Mouse (Mus musculus): ENCODE measurements around the gene Kdr.
"Not testable (repeated sequence)": the region's sequence is repeated elsewhere in the genome, so short reads cannot be mapped to it uniquely, and the experiment has no call there.

Kdr gene

DNA sequence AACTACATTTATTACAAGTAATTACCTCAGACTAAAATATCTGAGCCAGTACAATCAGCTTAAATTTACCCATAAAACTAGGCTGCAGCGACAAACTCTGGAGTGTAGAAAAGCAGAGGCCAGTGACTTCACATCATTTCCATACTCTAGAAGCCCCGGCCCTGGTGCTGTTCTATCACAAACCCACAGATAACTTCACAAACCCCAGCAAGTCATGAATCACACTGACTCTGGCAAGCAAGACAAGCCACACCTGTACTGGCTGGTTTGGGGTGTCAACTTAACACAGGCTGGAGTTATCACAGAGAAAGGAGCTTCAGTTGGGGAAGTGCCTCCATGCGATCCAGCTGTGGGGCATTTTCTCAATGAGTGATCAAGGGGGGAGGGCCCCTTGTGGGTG is 18.4 kb downstream of the Kdr start:
- DNase-seq = no peak

- no peak for DNase-seq
These were observed 21.7 kb downstream of the Kdr start for GRCm38 (mm10) chr5:75956526-75956925.

- no peak for DNase-seq
These were observed 22.4 kb downstream of the Kdr start for GRCm38 (mm10) chr5:75955876-75956275.

DNA sequence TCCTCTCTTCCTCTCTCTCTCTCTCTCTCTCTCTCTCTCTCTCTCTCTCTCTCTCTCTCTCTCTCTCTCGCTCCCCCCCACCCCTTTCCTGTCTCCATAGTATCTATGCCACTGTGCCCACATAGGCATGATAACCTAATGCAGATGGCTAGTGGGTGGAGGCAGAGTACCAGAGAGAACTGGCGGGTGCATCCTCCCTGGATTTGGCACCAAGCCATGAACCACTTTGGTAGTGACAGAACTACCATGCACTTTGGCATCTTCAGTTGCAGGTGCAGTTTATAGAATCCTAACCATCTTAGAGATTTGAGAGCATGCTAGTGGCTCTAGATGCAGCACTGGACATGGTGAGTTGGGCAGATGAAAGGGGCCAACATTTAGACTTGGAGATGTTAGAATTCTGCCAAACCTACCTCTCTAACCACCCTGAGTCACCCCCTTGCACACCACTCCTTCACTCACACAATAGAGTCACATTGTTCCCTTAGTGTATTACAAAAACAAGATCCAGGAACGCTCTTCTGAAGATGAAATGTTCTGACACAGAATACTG is 23.4 kb downstream of the Kdr start:
- DNase-seq = no peak

DNA sequence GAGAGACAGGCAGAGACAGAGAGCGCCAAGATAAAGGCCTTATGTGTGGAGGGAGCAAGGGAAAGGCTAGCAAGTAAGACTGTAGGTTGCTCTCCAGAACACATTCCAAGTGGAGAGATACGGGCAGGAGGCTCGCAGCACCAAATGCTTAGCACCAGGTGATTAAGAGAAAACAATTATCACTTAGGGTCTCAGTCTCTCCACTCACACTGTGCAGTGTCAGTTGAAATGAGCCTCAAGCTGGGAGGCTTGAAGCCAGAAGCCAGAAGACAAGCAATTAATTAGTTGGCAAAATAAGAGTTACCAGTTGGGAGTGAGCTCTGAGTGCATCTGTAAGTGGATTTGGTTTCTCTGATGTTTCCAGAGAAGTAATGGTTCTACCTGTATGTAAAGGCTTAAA is 24.0 kb downstream of the Kdr start:
- no peak for DNase-seq

GRCm38 (mm10) chr5:75952131-75952795 is 26.0 kb downstream of the Kdr start:
- no peak for DNase-seq

DNA sequence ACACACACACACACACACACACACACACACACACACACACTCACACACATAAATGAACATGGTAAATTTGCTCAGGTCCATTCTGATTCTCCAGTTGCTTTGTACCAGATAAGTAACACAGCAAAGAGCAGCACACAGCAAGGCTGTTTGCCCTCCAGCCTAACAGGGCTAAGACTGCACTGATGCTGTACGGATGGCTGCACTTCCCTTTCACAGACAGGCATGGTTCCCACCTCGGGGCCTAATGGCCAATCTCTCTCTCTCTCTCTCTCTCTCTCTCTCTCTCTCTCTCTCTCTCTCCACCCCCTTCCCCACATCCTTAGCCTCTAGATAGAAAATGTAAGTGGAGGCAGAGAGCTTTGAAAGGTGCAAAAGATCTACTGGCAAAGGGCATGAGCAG is 27.4 kb downstream of the Kdr start:
- DNase-seq = no peak

- no peak for DNase-seq
These were observed 32.9 kb downstream of the Kdr start for GRCm38 (mm10) chr5:75945394-75945793.

GRCm38 (mm10) chr5:75943301-75943700 is 35.0 kb downstream of the Kdr start:
- DNase-seq = no peak

- no peak for DNase-seq
These were observed 36.3 kb downstream of the Kdr start for GRCm38 (mm10) chr5:75941775-75942580.

GRCm38 (mm10) chr5:75939144-75939732 is 39.0 kb downstream of the Kdr start:
- no peak for DNase-seq

DNA sequence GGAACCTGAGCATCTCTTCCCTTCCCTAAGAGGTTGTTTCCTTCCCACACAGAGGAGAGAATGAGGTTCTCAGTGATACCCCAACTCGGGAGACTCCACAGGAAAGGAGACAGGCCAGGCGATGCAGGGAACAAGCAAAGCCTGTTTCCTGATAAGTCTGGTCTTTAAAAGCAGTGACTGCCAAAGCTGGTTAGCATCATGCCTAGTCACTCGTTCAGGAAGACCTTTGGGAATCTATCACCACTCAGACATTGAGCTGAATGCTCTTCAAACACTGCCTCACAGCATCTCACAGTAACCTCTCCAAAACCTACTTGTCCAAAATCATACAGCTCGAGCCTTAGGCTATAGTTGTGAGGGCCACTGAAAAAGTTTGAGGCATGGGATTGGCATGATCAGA is 40.2 kb downstream of the Kdr start:
- DNase-seq = no peak

DNA sequence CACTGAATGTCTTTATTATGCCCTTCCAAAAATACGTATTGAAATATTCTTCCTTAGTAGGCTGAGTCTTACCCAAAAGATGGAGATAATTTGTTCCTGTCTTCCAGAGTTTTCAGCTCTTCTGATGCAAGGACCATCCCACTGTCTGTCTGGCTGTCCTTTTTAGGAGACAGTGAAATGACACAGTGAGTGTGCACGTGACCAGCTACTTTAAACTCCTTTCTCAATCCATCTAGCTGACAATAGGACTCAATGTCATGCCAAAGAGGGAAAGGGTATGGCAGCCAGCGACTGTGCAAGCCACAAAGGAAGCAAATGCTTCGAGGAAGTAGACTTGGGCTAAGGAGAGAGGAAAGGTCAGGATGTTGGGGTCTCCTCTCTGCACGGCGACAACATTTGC is 42.0 kb downstream of the Kdr start:
- DNase-seq = no peak

- DNase-seq = no peak
These were observed 43.0 kb downstream of the Kdr start for GRCm38 (mm10) chr5:75935225-75935624.

GRCm38 (mm10) chr5:75934201-75934600 is 44.1 kb downstream of the Kdr start:
- DNase-seq = no peak

GRCm38 (mm10) chr5:75933521-75934044 is 44.7 kb downstream of the Kdr start:
- DNase-seq = peak; percentile 86

GRCm38 (mm10) chr5:75931458-75931857 is 46.8 kb downstream of the Kdr start:
- DNase-seq = not testable (repeated sequence)

- no peak for DNase-seq
These were observed 48.3 kb downstream of the Kdr start for GRCm38 (mm10) chr5:75929960-75930359.

DNA sequence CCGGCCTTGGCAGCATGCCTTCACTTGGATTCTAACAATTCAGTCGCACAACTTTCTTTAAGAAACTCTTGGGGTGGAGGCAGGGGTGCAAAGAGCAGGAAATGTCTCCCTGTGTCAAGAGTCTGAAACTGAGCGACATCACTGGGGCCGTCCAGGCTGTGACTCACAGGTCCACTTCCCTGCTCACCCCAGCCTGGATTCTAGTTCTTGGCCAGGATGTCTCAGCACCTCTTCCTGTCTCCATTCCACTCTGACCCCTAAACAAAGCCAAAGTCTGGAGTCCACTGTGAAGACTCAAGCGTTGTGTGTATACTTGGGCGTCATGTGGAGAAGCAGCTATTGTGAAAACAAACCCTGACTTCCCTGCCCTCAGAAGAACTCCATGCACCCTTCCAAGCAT is 55.6 kb downstream of the Kdr start:
- peak; percentile 66 for DNase-seq

GRCm38 (mm10) chr5:75921730-75922387 is 56.4 kb downstream of the Kdr start:
- DNase-seq = no peak

DNA sequence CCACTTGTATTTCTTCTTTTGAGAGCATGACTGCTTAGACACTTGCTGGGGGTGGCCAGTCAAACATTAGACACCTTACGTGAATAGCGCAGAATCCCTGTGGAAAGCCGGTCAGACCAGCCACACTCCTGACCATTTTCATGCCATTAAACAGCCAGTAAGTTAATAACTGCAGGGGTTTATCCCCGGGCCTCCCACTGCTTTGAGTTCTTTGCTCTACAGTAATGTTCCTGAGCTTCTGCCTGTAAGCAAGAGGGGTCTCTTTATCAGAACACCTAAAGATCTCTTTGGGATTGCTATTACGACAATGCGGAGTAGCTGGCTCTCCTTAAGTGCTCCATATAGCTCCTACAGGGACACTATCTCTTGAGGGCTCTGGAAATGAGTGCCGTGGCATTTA is 58.7 kb downstream of the Kdr start:
- no peak for DNase-seq

DNA sequence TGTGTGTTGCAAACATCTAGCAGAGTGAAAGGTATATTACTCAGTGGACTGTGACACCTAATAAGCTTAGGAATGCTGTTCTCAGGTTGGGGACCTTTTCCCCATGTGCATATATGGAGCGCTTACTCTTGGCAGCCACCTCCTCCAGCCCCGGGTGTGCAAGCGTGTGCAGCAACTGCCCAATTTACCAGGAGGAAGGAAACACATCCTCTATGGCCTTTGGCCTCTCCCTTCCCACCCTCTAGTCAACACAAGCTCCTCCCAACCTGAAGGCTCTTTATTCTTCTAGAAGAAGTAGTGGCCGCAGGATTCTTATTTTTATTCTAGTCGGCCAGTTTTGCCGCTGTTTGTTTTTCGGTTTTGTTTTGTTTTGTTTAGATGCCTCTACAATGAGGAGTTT is 60.1 kb downstream of the Kdr start:
- no peak for DNase-seq

- DNase-seq = no peak
These were observed 61.0 kb downstream of the Kdr start for GRCm38 (mm10) chr5:75917231-75917630.
